In genomic region chr12:118814561-118814960, GRCm38 (mm10) we compare ENCODE assay signal across 31 mouse cellular contexts. TPM values are rescaled to one million over a fixed set of nuclear protein-coding genes. Genes with fewer than 3 reads are reported as not detected.
DNase-seq lines count a peak whose midpoint lies in the region; TF ChIP-seq lines count a peak whose summit lies in the region.
"Had no signal": no experiment of that assay in that cellular context is flagged by ENCODE, and none has a peak within 500 bp of the region (broad histone marks: within the 10 kb centered on the region; RNA-seq: fewer than 3 reads in every experiment).

No protein-coding gene starts in this region.

- H3K27me3 ChIP-seq in CH12.LX (replicated peaks) = no peaks in the 10 kb centered on the region
- H3K27me3 ChIP-seq: stomach, embryonic 15.5 days had no signal

- H3K4me2 ChIP-seq in CH12.LX (ENCODE audit: insufficient read depth, low read depth, poor library complexity, severe bottlenecking) = no peak overlapping the region
- H3K4me2 ChIP-seq: embryonic facial prominence, embryonic 12.5 days; heart, embryonic 13.5 days; hindbrain, embryonic 15.5 days; kidney, embryonic 15.5 days; liver, embryonic 12.5 days; midbrain, embryonic 13.5 days; stomach, embryonic 15.5 days had no signal

- peak; percentile 50 for DNase-seq in urinary bladder, postnatal 14 days (ENCODE audit: low spot score)
- no peak for DNase-seq in urinary bladder, postnatal 4 days (ENCODE audit: low spot score in 2 of 2)
- peak; percentile 3 for DNase-seq in CH12.LX (ENCODE audit: extremely low read depth)
- DNase-seq in brain, adult 2 months (ENCODE audit: low read depth, low spot score) = peak; percentile 50
- no peak for DNase-seq in right cerebral cortex, postnatal 36 days (ENCODE audit: low spot score in 2 of 2)
- no peak for DNase-seq in heart, adult 18-20 months
- DNase-seq in cerebellum, postnatal 25 days = no peak
- DNase-seq: adrenal gland, postnatal 10 days; cerebellum, adult 9-10 months; embryo, embryonic 11 days; heart, postnatal 10 days; kidney, adult 11 months; kidney, postnatal 36 days; left cerebral cortex, postnatal 4 days; liver, postnatal 0 days; lung, postnatal 36 days had no signal

- dilution Hi-C loops in CH12.LX (cut with MboI; ENCODE audit: extremely low pct_ligation_motif_present, extremely low pct_unique_long_range_greater_than_20kb, low sequenced_read_pairs) = no loop called here

- no peaks in the 10 kb centered on the region for H3K36me3 ChIP-seq in CH12.LX (replicated peaks in 1 of 2; ENCODE audit: control insufficient read depth in 1 of 2, insufficient read depth in 1 of 2, low read length in 1 of 2)
- H3K36me3 ChIP-seq: embryonic facial prominence, embryonic 12.5 days; heart, embryonic 13.5 days; hindbrain, embryonic 10.5 days; hindbrain, embryonic 15.5 days; kidney, embryonic 15.5 days; liver, embryonic 12.5 days; midbrain, embryonic 13.5 days; stomach, embryonic 15.5 days had no signal

- TF ChIP-seq POLR2A in CH12.LX (IDR thresholded peaks at IDR 0.05; ENCODE audit: low read depth, low read length) = no peak

- no peaks in the 10 kb centered on the region for H3K4me1 ChIP-seq in CH12.LX (ENCODE audit: control insufficient read depth in 1 of 2, insufficient read depth in 2 of 2)
- H3K4me1 ChIP-seq: liver, embryonic 12.5 days; megakaryocyte, embryonic 14.5 days; stomach, embryonic 15.5 days had no signal

- no peak overlapping the region for H3K27ac ChIP-seq in CH12.LX (ENCODE audit: insufficient read depth, low read depth)
- H3K27ac ChIP-seq: embryonic facial prominence, embryonic 12.5 days; heart, embryonic 13.5 days; hindbrain, embryonic 10.5 days; hindbrain, embryonic 15.5 days; kidney, embryonic 15.5 days; liver, embryonic 12.5 days; midbrain, embryonic 13.5 days; stomach, embryonic 15.5 days had no signal

- H3K9me3 ChIP-seq in CH12.LX (replicated peaks; ENCODE audit: low read length) = no peaks in the 10 kb centered on the region
- H3K9me3 ChIP-seq: embryonic facial prominence, embryonic 12.5 days; heart, embryonic 13.5 days; hindbrain, embryonic 10.5 days; hindbrain, embryonic 15.5 days; kidney, embryonic 15.5 days; liver, embryonic 12.5 days; megakaryocyte, embryonic 14.5 days; midbrain, embryonic 13.5 days; stomach, embryonic 15.5 days had no signal

- in situ Hi-C loops in CH12.LX (cut with MboI; ENCODE audit: low pct_ligation_motif_present, low pct_unique_long_range_greater_than_20kb, low sequenced_read_pairs) = no loop called here

- no peaks in the 10 kb centered on the region for H3K79me2 ChIP-seq in CH12.LX (replicated peaks; ENCODE audit: control insufficient read depth, extremely low read depth, insufficient read depth, poor library complexity, severe bottlenecking)

- TF ChIP-seq CTCF in CH12.LX (conservative IDR thresholded peaks at IDR 0.05 in 1 of 2, IDR thresholded peaks at IDR 0.05 in 1 of 2; ENCODE audit: low read depth in 2 of 2, low read length in 2 of 2) = no peak

- no peak for TF ChIP-seq EP300 in CH12.LX (IDR thresholded peaks at IDR 0.05; ENCODE audit: low read length)

- no peak for TF ChIP-seq RAD21 in CH12.LX (IDR thresholded peaks at IDR 0.05; ENCODE audit: low read depth, low read length)

- H3K9ac ChIP-seq in CH12.LX (ENCODE audit: insufficient read depth, low read depth) = no peak overlapping the region
- H3K9ac ChIP-seq: embryonic facial prominence, embryonic 12.5 days; heart, embryonic 13.5 days; hindbrain, embryonic 15.5 days; kidney, embryonic 15.5 days; liver, embryonic 12.5 days; liver, postnatal 0 days; midbrain, embryonic 13.5 days; stomach, embryonic 15.5 days had no signal

- no peak overlapping the region for H3K4me3 ChIP-seq in CH12.LX (replicated peaks in 1 of 3; ENCODE audit: low read depth in 2 of 3, low read length in 2 of 3, poor library complexity in 1 of 3)
- H3K4me3 ChIP-seq: embryonic facial prominence, embryonic 12.5 days; heart, embryonic 13.5 days; hindbrain, embryonic 10.5 days; hindbrain, embryonic 15.5 days; kidney, embryonic 15.5 days; liver, embryonic 12.5 days; megakaryocyte, embryonic 14.5 days; midbrain, embryonic 13.5 days; stomach, embryonic 15.5 days had no signal

TF ChIP-seq in CH12.LX, 34 proteins besides CTCF, POLR2A, EP300 and RAD21:
- TF ChIP-seq MAFK (IDR thresholded peaks at IDR 0.05; ENCODE audit: insufficient replicate concordance, low read length) = no peak
- TF ChIP-seq ELF1 (IDR thresholded peaks at IDR 0.05; ENCODE audit: low read depth, low read length) = no peak
- no peak for TF ChIP-seq JUND (conservative IDR thresholded peaks at IDR 0.05; ENCODE audit: low read depth, low read length)
- TF ChIP-seq IRF4 (IDR thresholded peaks at IDR 0.05; ENCODE audit: low read depth, low read length) = no peak
- TF ChIP-seq MAX (IDR thresholded peaks at IDR 0.05; ENCODE audit: low read length) = no peak

RNA-seq across cellular contexts. Expression of gene Sp8, which starts 31.6 kb away (rescaled TPM):
- total RNA-seq in CH12.LX (2012; rRNA removed) = not detected in 2 replicates
- not detected in 2 replicates for total RNA-seq in CH12.LX (2014; rRNA removed)
- polyA plus RNA-seq in CH12.LX (2012; ENCODE audit: insufficient read length, low read depth) = not detected in 2 replicates
- total RNA-seq in heart, adult 18-20 months (2021) = not detected
- total RNA-seq: adrenal gland, postnatal 10 days; gastrocnemius, adult 8-10 months; gastrocnemius, postnatal 4 days; heart, adult 8-10 months; heart, postnatal 10 days had no signal
- polyA plus RNA-seq: CD4-positive, CD25-positive, alpha-beta regulatory T cell, adult 4 months; heart, embryonic 13.5 days; inflammation-experienced regulatory T-cells, adult 6 months; kidney, embryonic 15.5 days; liver, postnatal 0 days; small intestine, adult 2 months; stomach, embryonic 15.5 days had no signal

Comparison
In these comparisons a context has a peak if more than half of its experiments do, and no peak if none do; other contexts are left out.
1. DNase-seq: peak in urinary bladder, postnatal 14 days (single experiment), CH12.LX (single experiment) and brain, adult 2 months (single experiment); none in urinary bladder, postnatal 4 days (0 of 2), right cerebral cortex, postnatal 36 days (0 of 2), heart, adult 18-20 months (0 of 2) and cerebellum, postnatal 25 days (0 of 2).